Mouse (Mus musculus): ENCODE results near the gene Cluh. TPM values are rescaled to one million over a fixed set of nuclear protein-coding genes. Genes with fewer than 3 reads are reported as not detected.

Cluh gene
- 15.2 and 28.2 TPM in 2 replicates for polyA plus RNA-seq (2014; fragmentation: Nextera tagmentation; extraction: Ambion mirVana)

DNA sequence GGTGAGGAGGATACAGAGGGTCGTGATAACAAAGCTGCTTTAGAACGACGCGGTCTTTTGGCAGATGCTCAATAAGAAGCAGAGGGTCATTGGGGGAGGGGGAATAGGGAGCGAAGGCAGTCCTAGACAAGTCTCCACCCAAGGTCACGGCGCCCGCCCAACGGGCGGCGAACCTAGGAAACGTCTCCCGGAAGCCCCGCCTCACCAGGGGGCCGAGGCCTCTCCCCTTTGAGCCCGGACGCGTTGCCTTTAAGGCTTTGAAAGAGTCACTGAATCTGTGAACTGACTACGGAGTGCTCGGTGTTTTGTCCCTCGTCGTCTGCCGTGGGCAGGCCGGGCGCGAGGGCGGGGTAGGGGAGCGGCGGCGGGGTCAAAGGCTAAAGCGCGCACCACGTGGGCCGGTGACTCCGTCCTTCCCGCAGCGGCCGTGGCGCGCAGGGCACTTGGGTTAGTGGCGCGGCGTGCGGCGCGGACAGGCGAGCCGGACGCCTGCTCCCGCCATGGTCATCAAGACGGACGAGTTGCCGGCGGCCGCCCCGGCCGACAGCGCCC is at the start of gene Cluh:
Gene Cluh (plus strand): TSS at position 401 of the 552 bp plus-strand sequence.
- H3K4me1 ChIP-seq (ENCODE audit: control insufficient read depth, insufficient read depth, low read length): peaks cover 39% of the 10 kb centered on the region
- H3K27me3 ChIP-seq (ENCODE audit: control insufficient read depth, insufficient read depth, low read length): no peaks in the 10 kb centered on the region
- peak within 1 kb of the TSS; percentile 98 for H3K4me3 ChIP-seq (ENCODE audit: low read length)
- H3K27ac ChIP-seq (ENCODE audit: low read depth, low read length): peak within 1 kb of the TSS; percentile 81
- WGBS: under 1% methylated on average over 58 of the region's 58 CpGs
- no peaks in the 10 kb centered on the region for H3K36me3 ChIP-seq (ENCODE audit: control insufficient read depth, insufficient read depth, low read length)
- ATAC-seq (ENCODE audit: low FRiP score, low TSS enrichment): peak; percentile 94
- no peaks in the 10 kb centered on the region for H3K9me3 ChIP-seq (ENCODE audit: control insufficient read depth, low read length)
- H3K9ac ChIP-seq (ENCODE audit: low read depth, low read length): peak within 1 kb of the TSS; percentile 90
- H3K4me2 ChIP-seq (replicated peaks; ENCODE audit: low read depth, low read length): peak within 1 kb of the TSS; percentile 90

DNA sequence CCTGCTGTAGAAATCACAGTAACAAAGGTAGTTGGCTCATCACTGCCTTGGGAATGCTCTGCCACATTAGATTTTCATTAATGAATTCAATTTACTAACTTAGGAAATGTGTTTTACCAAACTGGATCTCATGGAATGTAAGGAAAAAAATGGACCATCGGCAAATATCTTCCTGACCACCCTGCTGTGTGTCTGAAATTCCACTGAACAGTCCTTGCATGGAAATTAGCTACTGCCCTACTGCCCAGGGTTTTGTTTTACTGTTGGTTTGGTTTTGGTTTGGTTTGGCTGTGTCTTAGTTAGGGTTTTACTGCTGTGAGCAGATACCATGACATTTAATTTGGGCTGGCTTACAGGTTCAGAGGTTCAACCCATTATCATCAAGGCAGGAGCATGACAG is 47.0 kb upstream of the Cluh start:
- Histone ChIP-seq H3K27ac (ENCODE audit: low read depth, low read length) (no peak overlapping the region), H3K9ac (ENCODE audit: low read depth, low read length) (no peak overlapping the region), H3K9me3 (ENCODE audit: control insufficient read depth, low read length) (no peaks in the 10 kb centered on the region), H3K27me3 (ENCODE audit: control insufficient read depth, insufficient read depth, low read length) (no peaks in the 10 kb centered on the region), H3K4me1 (ENCODE audit: control insufficient read depth, insufficient read depth, low read length) (no peaks in the 10 kb centered on the region), H3K36me3 (ENCODE audit: control insufficient read depth, insufficient read depth, low read length) (no peaks in the 10 kb centered on the region), H3K4me3 (ENCODE audit: low read length) (no peak overlapping the region), H3K4me2 (replicated peaks; ENCODE audit: low read depth, low read length) (no peak overlapping the region)
- 78% methylated on average over 1 of the region's 1 CpGs for WGBS
- no peak for ATAC-seq (ENCODE audit: low FRiP score, low TSS enrichment)

DNA sequence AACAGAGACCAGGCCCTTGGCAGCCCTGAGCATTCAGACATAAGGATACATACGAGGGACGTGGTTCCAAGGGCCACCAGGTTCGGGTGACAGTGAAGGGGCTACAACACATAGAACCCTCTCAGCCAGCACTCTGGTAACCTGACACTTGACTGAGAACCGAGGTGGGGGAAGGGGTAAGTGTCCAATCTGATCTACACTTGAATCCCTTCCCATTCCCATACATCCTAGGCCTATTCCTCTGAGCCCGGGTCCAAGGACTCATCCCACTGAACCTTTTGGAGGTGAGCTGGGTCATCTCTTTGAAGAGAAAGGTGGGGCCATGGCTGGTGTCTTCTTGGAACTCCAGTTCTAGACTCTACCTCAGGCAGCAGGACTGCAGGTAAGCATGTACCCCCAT is 39.2 kb upstream of the Cluh start:
- no peaks in the 10 kb centered on the region for H3K36me3 ChIP-seq (ENCODE audit: control insufficient read depth, insufficient read depth, low read length)
- H3K4me3 ChIP-seq (ENCODE audit: low read length): peak overlapping the region; percentile 40; the same call in 1 of the 2 replicates
- no peaks in the 10 kb centered on the region; the same call in 1 of the 2 replicates for H3K9me3 ChIP-seq (ENCODE audit: control insufficient read depth, low read length)
- peaks cover 32% of the 10 kb centered on the region for H3K27me3 ChIP-seq (ENCODE audit: control insufficient read depth, insufficient read depth, low read length)
- no peak overlapping the region for H3K27ac ChIP-seq (ENCODE audit: low read depth, low read length)
- no peak overlapping the region for H3K4me2 ChIP-seq (replicated peaks; ENCODE audit: low read depth, low read length)
- ATAC-seq (ENCODE audit: low FRiP score, low TSS enrichment): no peak
- H3K9ac ChIP-seq (ENCODE audit: low read depth, low read length): no peak overlapping the region
- WGBS: 7% methylated on average over 5 of the region's 5 CpGs
- 0 out of 2 replicates have a peak, but pooled peaks cover 4% of the 10 kb centered on the region for H3K4me1 ChIP-seq (ENCODE audit: control insufficient read depth, insufficient read depth, low read length)

GRCm38 (mm10) chr11:74610545-74611176 is 38.6 kb upstream of the Cluh start, which contains the start of gene Rap1gap2:
Rap1gap2 (minus strand) TSS chr11:74610915.
- Histone ChIP-seq H3K27ac (ENCODE audit: low read depth, low read length) (no peak within 1 kb of the TSS), H3K27me3 (ENCODE audit: control insufficient read depth, insufficient read depth, low read length) (peaks cover 33% of the 10 kb centered on the region), H3K36me3 (ENCODE audit: control insufficient read depth, insufficient read depth, low read length) (no peaks in the 10 kb centered on the region), H3K9ac (ENCODE audit: low read depth, low read length) (peak within 1 kb of the TSS; percentile 12; the same call in 1 of the 2 replicates), H3K4me1 (ENCODE audit: control insufficient read depth, insufficient read depth, low read length) (0 out of 2 replicates have a peak, but pooled peaks cover 4% of the 10 kb centered on the region), H3K4me3 (ENCODE audit: low read length) (peak within 1 kb of the TSS; percentile 40), H3K4me2 (replicated peaks; ENCODE audit: low read depth, low read length) (peak within 1 kb of the TSS; percentile 53), H3K9me3 (ENCODE audit: control insufficient read depth, low read length) (no peaks in the 10 kb centered on the region; the same call in 1 of the 2 replicates)
- ATAC-seq (ENCODE audit: low FRiP score, low TSS enrichment): 0 out of 2 replicates have a peak, but pooled peaks have one; percentile 32
- 1% methylated on average over 50 of the region's 50 CpGs for WGBS

GRCm38 (mm10) chr11:74611437-74611836 is 37.9 kb upstream of the Cluh start:
- Histone ChIP-seq H3K4me2 (replicated peaks; ENCODE audit: low read depth, low read length) (no peak overlapping the region), H3K9ac (ENCODE audit: low read depth, low read length) (no peak overlapping the region)
- 13% methylated on average over 7 of the region's 7 CpGs for WGBS

GRCm38 (mm10) chr11:74613428-74613827 is 35.9 kb upstream of the Cluh start:
- H3K36me3 ChIP-seq (ENCODE audit: control insufficient read depth, insufficient read depth, low read length): no peaks in the 10 kb centered on the region
- peaks cover 39% of the 10 kb centered on the region for H3K27me3 ChIP-seq (ENCODE audit: control insufficient read depth, insufficient read depth, low read length)
- 69% methylated on average over 4 of the region's 4 CpGs for WGBS
- 0 out of 2 replicates have a peak, but pooled peaks cover 4% of the 10 kb centered on the region for H3K4me1 ChIP-seq (ENCODE audit: control insufficient read depth, insufficient read depth, low read length)
- ATAC-seq (ENCODE audit: low FRiP score, low TSS enrichment): no peak
- no peak overlapping the region for H3K4me2 ChIP-seq (replicated peaks; ENCODE audit: low read depth, low read length)
- H3K27ac ChIP-seq (ENCODE audit: low read depth, low read length): no peak overlapping the region
- no peak overlapping the region for H3K9ac ChIP-seq (ENCODE audit: low read depth, low read length)
- no peaks in the 10 kb centered on the region; the same call in 1 of the 2 replicates for H3K9me3 ChIP-seq (ENCODE audit: control insufficient read depth, low read length)
- no peak overlapping the region for H3K4me3 ChIP-seq (ENCODE audit: low read length)

More at GRCm38 (mm10) chr11:74611437-74611836, 37.9 kb upstream of the Cluh start:
- no peak overlapping the region for H3K4me3 ChIP-seq (ENCODE audit: low read length)
- ATAC-seq (ENCODE audit: low FRiP score, low TSS enrichment): no peak
- 0 out of 2 replicates have a peak, but pooled peaks cover 4% of the 10 kb centered on the region for H3K4me1 ChIP-seq (ENCODE audit: control insufficient read depth, insufficient read depth, low read length)
- H3K27ac ChIP-seq (ENCODE audit: low read depth, low read length): no peak overlapping the region
- H3K9me3 ChIP-seq (ENCODE audit: control insufficient read depth, low read length): no peaks in the 10 kb centered on the region; the same call in 1 of the 2 replicates
- peaks cover 39% of the 10 kb centered on the region for H3K27me3 ChIP-seq (ENCODE audit: control insufficient read depth, insufficient read depth, low read length)
- no peaks in the 10 kb centered on the region for H3K36me3 ChIP-seq (ENCODE audit: control insufficient read depth, insufficient read depth, low read length)

DNA sequence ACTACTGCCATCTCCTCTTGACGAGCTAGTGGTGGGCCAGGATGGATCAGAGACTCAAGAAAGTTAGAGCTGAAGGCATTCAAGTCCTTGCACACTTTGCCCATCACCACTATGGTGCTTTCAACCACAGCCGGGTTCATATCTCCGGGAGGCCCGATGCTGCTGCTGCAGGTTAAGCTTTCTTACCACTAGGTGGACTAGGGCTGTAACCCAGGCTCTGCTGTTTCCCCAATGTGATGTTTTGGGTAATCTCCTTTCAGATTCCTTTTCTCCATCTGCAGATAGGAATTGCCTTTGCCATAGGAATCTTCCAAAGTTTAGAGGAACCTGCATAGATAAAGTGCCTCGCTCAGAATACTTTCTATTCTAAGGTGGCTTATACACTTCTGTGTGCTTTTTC is 33.7 kb upstream of the Cluh start:
- H3K27me3 ChIP-seq (ENCODE audit: control insufficient read depth, insufficient read depth, low read length): peaks cover 42% of the 10 kb centered on the region
- H3K4me3 ChIP-seq (ENCODE audit: low read length): no peak overlapping the region
- H3K9me3 ChIP-seq (ENCODE audit: control insufficient read depth, low read length): no peaks in the 10 kb centered on the region; the same call in 1 of the 2 replicates
- WGBS: 59% methylated on average over 5 of the region's 5 CpGs
- H3K4me1 ChIP-seq (ENCODE audit: control insufficient read depth, insufficient read depth, low read length): peaks cover 11% of the 10 kb centered on the region; the same call in 1 of the 2 replicates
- H3K9ac ChIP-seq (ENCODE audit: low read depth, low read length): no peak overlapping the region
- no peaks in the 10 kb centered on the region for H3K36me3 ChIP-seq (ENCODE audit: control insufficient read depth, insufficient read depth, low read length)
- ATAC-seq (ENCODE audit: low FRiP score, low TSS enrichment): no peak
- no peak overlapping the region for H3K27ac ChIP-seq (ENCODE audit: low read depth, low read length)
- no peak overlapping the region for H3K4me2 ChIP-seq (replicated peaks; ENCODE audit: low read depth, low read length)

DNA sequence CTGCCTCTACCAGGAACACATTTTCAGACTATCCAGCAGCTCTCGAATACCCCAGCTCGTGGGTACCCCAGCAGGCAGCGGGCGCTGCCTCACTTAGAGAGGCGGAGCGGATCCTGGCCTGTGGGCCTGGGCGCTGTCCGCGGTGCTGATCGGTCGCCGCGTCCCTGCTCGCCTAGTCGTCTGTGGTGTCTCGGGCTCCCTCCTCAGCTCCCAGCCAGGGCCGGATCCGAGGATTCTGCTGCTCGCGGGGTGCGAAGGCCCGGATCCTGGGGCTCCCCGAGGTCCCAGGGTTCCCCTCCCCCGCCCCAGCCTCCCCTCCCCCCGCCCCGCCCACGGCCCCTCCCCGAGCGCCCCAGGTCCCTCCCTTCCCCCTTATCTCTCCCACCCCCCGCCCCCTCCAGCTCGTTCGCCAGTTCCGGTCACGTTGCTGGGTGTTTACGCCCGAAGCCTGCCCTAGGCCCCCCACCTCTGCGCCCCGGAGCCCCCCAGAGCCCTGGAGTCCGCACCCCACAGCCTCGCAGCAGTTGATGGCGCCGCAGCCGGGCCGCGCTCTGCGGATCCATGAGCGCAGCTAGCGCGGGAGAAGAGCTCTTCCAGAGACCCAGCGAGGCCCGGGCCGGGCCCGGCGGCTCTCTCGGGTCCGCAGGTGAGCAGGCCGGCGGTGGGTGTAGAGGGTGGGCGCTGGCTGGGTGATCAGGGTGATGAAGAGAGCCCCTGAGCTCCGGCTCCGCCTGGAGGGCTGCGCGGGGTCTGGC is 29.9 kb upstream of the Cluh start, which contains the start of gene Ccdc92b:
Gene Ccdc92b (plus strand): TSS at position 405 of the 755 bp plus-strand sequence.
- H3K4me1 ChIP-seq (ENCODE audit: control insufficient read depth, insufficient read depth, low read length): peaks cover 7% of the 10 kb centered on the region; the same call in 1 of the 2 replicates

More for the DNA sequence above, 29.9 kb upstream of the Cluh start, which contains the start of gene Ccdc92b:
- Histone ChIP-seq H3K36me3 (ENCODE audit: control insufficient read depth, insufficient read depth, low read length) (no peaks in the 10 kb centered on the region), H3K27ac (ENCODE audit: low read depth, low read length) (no peak within 1 kb of the TSS), H3K4me3 (ENCODE audit: low read length) (peak within 1 kb of the TSS; percentile 28), H3K9me3 (ENCODE audit: control insufficient read depth, low read length) (no peaks in the 10 kb centered on the region; the same call in 1 of the 2 replicates), H3K4me2 (replicated peaks; ENCODE audit: low read depth, low read length) (peak within 1 kb of the TSS; percentile 49), H3K27me3 (ENCODE audit: control insufficient read depth, insufficient read depth, low read length) (peaks cover 23% of the 10 kb centered on the region), H3K9ac (ENCODE audit: low read depth, low read length) (no peak within 1 kb of the TSS)
- ATAC-seq (ENCODE audit: low FRiP score, low TSS enrichment): peak; percentile 92
- under 1% methylated on average over 54 of the region's 63 CpGs for WGBS

Measured in kidney, embryonic 14.5 days (tissue).